Mouse (Mus musculus) gonadal fat pad, adult 2 months (tissue): ENCODE results near the gene Gm1113. TPM values are rescaled to one million over a fixed set of nuclear protein-coding genes. Genes with fewer than 3 reads are reported as not detected.

Source experiments
- DNase-seq: peaks from one replicate; pipeline ENCODE4 v3.0.0-alpha.2; 2012; ENCODE audit warnings: low read depth
- polyA plus RNA-seq: library from polyadenylated mRNA; depleted of rRNA; stranded (reverse); fragments of >200 nt; gene quantifications from 2 replicates; pipeline ENCODE4 v1.2.3, GENCODE M21; 2012; rRNA removed

Gene Gm1113
- polyA plus RNA-seq, 1 experiment, result not detected

GRCm38 (mm10) chr9:35479456-35479855 is 38.6 kb downstream of the Gm1113 start:
- no peak for DNase-seq

- DNase-seq, result no peak
Measured at GRCm38 (mm10) chr9:35475394-35475793, 42.7 kb downstream of the Gm1113 start.

- no peak for DNase-seq
Measured at GRCm38 (mm10) chr9:35474104-35474724, 43.9 kb downstream of the Gm1113 start.

- no peak for DNase-seq
Measured at GRCm38 (mm10) chr9:35468913-35469312, 49.2 kb downstream of the Gm1113 start.

- no peak for DNase-seq
Measured at GRCm38 (mm10) chr9:35467264-35467817, 50.7 kb downstream of the Gm1113 start.

- DNase-seq, result no peak
Measured at GRCm38 (mm10) chr9:35459594-35459993, 58.5 kb downstream of the Gm1113 start.

Other genes starting within 250 kb of the Gm1113 start
- 18.4 and 19.6 TPM in 2 replicates for gene Cdon, start 97.1 kb downstream of the Gm1113 start, polyA plus RNA-seq
- 0.15 and 0.25 TPM in 2 replicates for gene Ddx25, start 40.3 kb upstream of the Gm1113 start, polyA plus RNA-seq
- gene Pus3, start 40.3 kb upstream of the Gm1113 start, polyA plus RNA-seq, result 2.4 and 2.6 TPM in 2 replicates
- 40.8 and 43.4 TPM in 2 replicates for gene Pate2, start 52.0 kb upstream of the Gm1113 start, polyA plus RNA-seq
- 5.1 and 6.3 TPM in 2 replicates for gene Hyls1, start 52.1 kb upstream of the Gm1113 start, polyA plus RNA-seq
- 0.99 and 2.5 TPM in 2 replicates for gene Pate4, start 93.7 kb upstream of the Gm1113 start, polyA plus RNA-seq
- gene Pate3, start 129.9 kb upstream of the Gm1113 start, polyA plus RNA-seq, result 33.8 and 35.7 TPM in 2 replicates
- 55.1 and 80.8 TPM in 2 replicates for gene Pate1, start 169.1 kb upstream of the Gm1113 start, polyA plus RNA-seq
- 14.9 and 24.8 TPM in 2 replicates for gene Gm17677, start 222.8 kb upstream of the Gm1113 start, polyA plus RNA-seq